Mouse (Mus musculus): Measurements from ENCODE around the gene Pycr1.

Gene Pycr1

DNA sequence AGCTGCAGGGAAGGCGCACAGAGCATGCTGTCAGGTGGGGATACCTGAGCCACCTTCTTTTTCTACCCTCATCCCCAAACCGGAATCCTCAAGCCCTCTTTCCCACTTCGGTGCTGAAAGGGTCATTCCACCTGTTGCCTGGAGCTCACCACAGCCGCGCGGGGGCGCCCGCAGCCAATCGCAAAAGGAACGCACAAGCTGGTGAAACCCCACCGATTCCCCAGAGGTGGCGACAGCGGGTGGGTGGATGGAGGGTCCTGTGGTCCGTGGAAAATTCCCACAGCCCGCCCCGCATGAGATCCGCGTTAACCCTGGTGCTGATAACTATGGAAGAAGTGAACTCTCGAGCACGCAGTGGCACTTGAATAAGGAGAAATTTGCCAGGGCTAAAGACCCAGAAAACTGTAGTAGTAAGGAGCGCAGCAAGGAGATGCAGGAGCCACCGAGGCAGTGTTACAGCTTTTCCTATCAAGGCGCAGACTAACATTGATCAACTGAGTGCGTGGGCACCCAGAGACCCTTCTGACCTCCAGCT, 15.4 kb upstream of the Pycr1 start:
- DNase-seq (ENCODE audit: low spot score in 2 of 2): peak; percentile 74 to 91

DNA sequence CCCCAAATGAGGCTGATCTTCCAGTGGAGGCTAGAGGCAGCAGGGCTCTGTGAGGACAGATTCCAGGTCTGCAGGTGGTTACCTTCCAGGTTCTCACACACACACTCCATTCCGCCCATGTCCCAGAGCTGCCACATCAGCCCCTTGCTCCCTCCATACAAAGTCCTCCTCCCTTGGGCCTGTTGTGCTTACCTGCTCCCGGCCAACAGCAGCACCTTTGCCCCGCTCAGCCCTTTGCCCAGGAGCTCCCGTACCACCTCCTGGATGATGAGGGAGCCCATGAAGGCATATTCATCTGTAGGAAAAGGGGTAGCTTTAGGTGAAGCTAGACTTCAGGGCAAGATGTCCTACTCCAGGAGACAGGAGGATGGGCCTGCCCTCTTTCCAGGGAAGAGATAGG, 13.7 kb upstream of the Pycr1 start:
- no peak for DNase-seq (ENCODE audit: low spot score in 2 of 2)

DNA sequence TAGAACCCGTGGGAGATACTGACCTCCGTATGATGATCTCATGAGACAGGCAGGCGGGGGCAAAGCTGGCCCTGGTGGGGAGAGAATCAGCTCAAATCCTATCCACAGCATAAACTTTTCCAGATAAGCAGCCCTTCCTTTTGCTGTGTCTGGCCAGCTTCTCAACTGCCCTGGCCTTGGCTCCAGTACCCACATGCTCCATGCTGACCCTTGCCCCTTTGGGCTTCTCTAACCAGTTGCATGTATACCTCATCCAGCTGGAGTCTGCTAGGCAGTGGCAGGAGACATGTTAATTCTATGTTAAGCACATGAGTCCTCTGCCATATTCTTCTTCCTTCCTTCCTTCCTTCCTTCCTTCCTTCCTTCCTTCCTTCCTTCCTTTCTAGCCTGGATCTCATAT, 11.2 kb upstream of the Pycr1 start:
- no peak for DNase-seq (ENCODE audit: low spot score in 2 of 2)

DNA sequence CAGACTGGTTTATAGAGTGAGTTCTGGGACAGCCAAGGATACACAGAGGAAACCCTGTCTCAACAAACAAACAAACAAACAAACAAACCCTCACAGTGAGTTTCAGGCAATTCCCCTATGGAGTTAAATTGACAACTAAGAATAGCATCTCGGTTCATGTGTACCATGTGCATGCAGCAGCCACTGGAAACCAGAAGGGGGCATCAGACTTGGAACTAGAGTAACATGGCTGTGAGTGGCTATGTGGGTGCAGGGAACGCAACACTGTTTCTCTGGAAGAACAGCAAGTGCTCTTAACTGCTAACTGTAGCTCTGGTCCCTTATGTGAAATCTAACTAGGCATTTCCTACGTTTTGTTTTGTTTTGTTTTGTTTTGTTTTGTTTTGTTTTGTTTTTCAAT, 8.3 kb upstream of the Pycr1 start:
- no peak for DNase-seq (ENCODE audit: low spot score in 2 of 2)

DNA sequence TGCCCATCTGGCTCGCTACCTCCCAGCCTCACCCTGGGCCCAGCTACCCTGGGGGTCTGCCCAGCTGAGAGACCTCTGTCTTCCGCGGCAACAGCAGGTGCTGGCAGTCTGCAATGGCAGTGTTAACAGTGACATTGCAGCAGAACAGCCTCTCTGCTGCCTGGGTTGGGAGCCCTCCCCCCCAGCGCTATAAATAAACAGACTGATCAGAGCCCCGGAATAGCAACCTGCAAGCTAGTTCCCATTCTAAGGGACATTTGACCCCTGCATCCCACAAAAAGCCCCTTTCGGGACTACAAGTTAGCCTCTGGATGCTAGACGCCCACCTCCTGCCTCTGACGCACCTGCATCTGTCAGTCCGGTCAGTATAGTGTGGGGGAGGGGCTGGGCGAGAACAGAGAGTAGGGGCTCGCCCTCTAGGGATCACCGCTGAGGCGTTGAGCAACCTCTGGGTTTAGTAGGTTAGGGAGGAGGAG, 4.5 kb upstream of the Pycr1 start, which contains the start of gene Myadml2:
Gene Myadml2, minus strand, starts transcription at position 158 of the 476 bp plus-strand sequence.
- no peak for DNase-seq (ENCODE audit: low spot score in 2 of 2)

DNA sequence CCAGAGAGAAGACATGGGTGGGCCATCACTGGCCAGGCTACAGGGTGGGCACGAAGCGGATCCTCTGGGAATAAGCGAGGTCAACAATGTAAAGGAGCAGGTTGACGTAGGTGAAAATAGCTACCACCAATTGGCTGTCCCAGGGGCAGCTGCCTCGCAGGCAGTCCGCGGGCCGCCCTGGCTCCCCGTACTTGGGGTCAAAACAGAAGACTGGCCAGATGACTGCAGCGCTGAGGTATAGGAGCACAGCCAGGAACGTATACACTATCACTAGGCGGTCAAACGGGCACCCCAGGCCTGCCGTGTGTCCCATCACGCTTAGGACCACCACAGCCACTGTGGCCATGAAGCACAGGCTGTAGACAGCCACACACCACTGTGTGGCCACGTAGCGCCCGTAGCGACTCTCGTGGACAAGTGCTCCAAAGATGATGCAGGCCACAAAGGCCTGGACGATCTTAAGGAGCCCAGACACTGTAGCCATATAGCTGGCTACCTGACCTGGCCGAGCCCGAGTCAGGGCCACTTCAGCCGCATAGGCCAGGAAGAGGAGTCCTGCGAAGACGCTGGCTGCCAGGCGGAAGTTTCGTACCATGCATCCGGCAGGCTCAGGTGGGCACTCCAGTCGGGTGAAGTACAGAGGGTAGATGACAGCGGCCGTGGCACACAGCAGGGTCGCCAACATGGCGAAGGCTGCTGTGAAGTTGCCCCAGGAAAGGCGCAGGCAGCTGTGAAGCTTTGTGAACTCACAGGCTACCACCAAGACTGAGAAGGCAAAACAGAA, 3.7 kb upstream of the Pycr1 start:
- DNase-seq (ENCODE audit: low spot score in 2 of 2): peak in 1 of 2 experiments; percentile 64

DNA sequence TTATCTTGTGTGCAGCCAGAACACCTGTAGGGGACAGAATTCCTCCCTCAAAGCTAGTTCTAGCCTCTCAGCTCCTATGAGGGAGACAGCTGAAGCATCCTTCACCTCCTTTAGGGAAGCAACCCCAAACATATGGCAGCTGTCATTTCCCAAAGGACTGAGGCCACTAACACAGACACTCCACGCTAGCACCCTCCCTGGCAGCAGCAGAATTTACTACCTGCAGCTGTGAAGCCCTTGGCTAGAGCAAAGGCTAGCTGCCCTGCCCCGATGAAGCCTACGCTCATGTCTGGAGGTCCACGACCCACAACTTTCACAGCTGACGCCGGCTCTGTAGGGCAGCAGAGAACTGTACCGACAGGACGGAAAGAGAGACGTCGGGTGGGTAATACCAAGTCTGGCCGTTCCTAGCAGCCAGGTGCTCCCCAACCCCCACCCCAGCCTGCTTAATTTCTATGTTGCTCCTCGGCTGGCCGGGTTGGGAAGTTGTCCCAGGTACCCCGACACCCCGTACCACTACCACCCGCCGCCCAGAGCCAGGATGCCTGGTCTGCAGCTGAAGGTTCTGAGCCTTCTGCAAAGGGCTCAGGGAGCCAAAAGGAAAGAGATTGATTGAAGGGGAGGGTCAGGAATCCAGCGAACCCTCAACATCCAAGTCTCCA, 499 bp downstream of the Pycr1 start:
- DNase-seq (ENCODE audit: low spot score in 2 of 2): no peak

DNA sequence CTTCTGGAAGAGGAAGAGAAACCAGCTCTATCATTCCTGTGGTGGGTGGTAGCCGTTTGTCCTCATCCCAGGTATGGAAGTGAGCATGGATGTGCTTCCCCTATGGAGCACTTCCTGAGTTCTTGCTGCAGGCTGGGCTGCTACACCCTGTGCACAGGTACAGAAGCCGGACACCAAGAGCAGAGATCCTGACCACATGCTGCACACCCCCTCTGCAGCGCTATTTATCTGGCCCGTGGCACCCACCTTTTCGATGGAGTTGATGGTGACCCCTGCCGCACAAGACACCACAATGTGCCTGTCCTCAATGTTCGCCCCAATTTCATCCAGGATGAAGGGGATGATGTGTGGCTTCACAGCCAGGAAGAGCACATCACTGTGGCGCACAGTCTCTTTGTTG, 1.7 kb downstream of the Pycr1 start:
- no peak for DNase-seq (ENCODE audit: low spot score in 2 of 2)

DNA sequence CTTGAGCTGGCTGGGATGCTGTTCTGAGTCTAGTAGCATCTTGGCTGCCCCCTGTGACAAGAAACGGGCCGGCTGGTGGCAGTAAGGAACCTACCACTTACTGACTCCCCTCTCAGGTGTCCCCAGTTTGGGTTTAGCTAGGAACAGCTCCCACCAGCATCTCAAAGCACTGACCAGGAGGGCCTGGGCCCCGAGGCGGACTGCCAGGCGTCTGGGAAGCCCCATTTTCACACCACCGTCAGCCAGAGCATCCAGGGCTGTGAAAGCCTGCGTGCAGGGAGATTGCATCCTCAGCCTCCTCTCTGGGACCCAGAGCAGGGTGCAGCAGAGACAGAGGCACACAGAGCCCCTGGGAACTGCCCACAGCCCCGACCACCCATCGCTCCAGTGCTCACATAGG, 2.3 kb downstream of the Pycr1 start:
- DNase-seq (ENCODE audit: low spot score in 2 of 2): peak in 1 of 2 experiments; percentile 59

DNA sequence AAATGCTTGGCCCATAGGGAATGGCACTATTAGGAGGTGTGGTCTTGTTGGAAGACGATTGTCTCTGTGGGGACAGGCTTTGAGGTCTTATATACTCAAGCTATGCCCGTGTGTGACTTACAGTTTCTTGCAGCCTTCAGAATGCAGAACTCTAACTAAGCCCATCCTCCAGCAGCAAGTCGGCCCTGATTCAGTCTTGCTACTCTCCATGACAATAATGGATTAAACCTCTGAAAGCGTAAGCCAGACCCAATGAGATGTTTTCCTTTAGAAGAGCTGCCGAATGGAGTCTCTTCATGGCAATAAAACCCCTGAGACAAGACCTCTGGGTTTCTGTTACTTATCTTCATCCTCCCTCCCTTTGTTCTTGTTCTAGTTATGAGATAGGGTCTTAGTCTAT, 8.8 kb downstream of the Pycr1 start:
- no peak for DNase-seq (ENCODE audit: low spot score in 2 of 2)

DNA sequence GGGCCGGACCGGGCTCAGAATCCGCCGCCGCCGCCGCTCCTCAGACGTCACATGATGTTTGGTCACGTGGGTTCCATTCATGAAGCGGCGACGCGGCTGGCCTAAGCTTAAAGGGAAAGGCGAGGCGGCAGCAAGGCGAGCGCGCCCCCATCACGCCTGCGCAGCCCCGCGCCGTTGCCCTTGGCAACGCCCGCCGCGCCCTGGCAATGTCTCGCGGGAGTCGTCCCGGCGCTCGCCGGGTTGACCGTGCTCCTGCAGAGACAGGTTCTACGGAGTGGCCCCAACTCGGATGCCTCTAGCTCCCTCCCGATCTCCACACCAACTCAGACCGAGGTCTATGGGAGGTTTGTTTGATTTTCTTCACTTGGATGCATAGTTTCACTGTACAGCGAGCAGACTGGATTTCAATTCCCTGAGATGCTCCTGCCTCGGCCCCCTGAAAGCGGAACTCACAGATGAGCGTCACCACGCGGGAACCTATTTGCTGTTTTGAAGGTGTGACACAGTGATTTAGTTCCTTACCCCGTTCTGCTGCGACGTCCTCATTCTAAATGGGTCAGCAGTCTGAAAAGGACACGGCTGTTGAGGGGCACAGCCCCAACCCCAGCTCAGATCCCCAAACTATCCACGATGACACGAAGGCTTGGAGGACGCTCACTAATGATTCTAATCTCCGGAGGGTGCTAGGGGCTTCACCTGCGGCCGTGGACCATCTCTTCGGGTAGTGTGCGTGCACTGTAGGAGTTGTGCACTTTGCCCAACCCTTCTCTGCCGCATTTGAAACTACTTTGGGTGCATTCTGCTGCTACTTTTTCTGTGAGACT, 9.8 kb downstream of the Pycr1 start, which contains the start of gene Mafg:
Gene Mafg, minus strand, starts transcription at position 81 of the 824 bp plus-strand sequence.
- DNase-seq (ENCODE audit: low spot score in 2 of 2): peak; percentile 91 to 94

DNA sequence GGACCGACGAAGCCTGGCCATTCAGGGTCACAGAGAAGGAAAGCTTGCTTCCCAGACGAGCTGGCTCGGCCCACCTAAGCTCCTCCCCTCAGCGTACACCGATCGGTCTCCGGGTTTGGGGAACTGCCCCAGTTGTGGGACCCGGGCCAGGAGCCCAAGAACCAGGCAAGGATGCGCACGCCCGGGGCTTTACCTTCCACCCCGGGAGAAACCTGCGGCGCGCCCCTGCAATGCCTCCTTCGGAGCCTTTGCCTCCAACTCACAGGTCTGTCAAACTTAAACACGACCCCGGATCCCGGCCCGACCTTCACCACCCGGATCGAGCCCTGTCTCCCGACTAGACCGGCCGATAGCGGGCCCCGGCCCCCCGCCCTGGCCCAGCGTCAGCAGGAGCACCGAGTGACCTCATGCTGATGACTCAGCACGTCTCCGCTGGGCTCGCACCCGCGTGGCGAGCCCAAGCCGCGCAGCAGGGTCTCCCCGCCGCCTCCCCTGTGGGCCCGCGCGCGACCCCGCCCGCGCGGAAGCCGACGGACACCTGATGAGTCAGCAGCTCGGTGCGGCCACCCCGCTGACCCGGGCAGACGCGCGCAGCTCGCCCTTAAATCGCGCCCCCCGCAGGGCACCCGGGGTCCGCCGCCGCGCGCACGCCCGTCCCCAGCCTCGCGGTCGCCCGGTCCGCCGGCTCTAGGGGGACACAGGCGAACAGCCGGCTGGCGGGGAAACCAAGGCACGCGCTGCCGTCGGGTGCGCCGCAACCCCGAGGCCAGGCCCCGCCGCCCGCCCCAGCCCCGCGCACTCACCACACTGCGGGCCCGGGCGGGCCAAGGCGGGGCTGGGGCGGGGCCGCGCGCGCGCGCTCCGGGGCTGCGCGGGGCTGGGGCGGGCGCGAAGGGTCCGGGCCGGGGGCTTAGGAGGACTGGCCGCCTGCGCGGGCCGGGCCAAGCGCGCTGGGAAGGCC, 10.7 kb downstream of the Pycr1 start:
- peak; percentile 78 to 89 for DNase-seq (ENCODE audit: low spot score in 2 of 2)

DNA sequence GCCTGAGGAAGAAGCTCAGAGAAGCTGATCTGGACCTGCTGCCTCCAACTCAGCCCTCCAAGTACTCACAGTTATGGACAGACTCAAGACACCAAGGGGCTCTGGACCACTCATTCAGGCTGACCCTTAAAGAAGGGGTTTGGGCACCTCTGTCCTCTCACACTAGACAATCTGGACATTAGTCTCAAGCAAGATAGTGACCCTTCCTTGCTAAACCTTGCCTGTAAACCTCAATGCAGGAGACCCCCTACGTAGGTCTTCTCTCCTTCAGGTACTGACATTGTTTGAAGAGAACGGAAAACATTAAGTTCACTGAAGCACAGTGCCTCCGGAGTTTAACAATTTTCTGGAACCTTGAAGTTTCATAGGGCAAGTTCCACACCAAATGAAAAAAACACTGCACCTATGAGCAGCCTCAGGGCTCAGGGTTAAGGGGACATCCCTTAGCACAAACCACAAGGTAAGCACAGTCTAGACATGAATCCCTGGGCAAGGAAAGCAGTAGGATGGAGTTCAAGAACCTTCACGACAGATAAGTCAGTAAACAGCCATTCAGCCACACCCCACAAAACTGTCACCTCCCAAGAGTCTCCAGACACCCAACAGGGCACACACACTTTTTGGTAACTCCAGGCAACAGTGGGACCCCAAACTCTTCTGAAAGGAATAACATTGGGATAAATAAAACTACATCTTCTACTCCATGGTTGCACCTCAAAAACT, 11.7 kb downstream of the Pycr1 start:
- peak; percentile 60 to 78 for DNase-seq (ENCODE audit: low spot score in 2 of 2)

DNA sequence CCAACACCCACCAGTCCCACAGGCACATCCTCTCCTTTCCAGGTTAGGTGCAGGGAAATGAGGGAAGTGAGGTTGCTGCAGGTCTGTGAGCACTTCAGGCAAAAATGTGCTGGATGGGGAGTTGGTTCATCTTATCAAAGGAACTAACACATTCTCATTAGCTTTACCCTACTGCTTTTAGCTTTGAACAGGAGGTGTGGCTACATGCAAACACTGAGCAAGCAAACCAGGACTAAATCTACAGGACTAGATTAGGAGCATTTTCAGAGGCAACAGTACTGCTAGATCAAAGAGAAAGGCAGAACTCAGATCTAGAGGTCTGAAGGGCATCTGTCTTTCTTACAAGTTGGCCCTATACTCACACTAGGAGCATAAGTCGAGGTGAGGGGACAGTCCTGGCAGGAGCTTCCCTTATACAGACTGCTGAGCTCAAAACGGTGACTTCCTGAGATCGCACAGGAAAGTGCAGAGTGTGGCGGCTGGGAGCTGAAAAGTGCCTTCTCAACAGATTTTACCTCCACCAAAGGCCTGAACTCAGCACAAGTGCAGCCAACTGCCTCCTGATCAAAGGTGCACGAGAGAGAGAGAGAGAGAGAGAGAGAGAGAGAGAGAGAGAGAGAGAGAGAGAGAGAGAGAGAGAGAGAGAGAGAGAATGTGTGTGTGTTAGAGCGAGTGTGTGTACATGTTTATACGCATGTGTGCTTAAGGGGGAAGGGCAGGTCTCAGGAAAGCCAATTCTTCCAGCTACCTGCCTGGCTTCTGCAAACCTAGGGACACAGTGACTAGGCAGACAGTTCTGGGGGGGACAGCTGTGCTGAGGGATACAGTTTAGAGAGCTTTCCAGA, 12.5 kb downstream of the Pycr1 start:
- peak; percentile 30 to 71 for DNase-seq (ENCODE audit: low spot score in 2 of 2)

DNA sequence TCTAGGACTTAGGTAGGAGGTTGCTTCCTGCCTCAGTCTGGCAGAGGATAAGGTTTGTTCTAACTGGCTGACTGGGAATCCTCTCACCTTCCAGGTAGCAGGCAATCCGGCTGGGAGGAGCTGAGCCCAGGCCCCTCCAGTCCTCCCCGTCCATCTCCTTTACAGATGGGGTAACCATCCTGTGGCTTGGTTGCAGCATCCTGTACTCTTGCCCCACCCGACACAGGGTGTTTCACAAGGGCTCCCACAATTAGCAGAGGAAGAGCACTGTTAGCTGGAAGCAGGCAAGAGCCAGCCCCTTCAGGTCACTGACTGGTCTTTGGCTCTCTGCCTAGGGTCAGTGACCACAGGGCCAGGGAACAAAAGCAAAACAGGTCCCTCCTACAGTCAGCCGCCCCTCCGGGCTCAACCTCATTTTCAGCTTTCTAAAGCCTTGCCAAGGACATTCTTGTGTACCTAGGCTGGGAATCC, 13.1 kb downstream of the Pycr1 start:
- DNase-seq (ENCODE audit: low spot score in 2 of 2): peak; percentile 68 to 80

DNA sequence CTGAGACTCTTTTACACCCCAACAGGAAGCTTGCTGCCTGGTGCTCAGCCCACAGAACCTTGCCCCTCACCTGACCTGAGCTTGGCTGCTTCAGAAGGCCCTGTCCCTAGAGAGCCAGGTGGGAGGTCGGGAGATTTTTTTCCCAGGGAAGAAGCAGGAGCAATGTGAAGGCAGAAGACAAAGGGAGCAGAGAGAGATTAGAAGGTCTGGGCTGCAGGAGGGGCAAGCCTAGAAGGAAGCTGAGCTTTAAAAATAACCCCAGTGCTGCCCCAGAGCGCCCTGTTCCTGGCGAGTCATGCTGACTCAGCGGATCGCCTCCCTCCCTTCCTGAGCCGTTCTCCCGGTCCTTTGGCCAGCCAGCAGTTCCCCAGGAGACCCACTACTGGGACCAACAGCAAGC, 13.7 kb downstream of the Pycr1 start:
- peak; percentile 82 to 90 for DNase-seq (ENCODE audit: low spot score in 2 of 2)

DNA sequence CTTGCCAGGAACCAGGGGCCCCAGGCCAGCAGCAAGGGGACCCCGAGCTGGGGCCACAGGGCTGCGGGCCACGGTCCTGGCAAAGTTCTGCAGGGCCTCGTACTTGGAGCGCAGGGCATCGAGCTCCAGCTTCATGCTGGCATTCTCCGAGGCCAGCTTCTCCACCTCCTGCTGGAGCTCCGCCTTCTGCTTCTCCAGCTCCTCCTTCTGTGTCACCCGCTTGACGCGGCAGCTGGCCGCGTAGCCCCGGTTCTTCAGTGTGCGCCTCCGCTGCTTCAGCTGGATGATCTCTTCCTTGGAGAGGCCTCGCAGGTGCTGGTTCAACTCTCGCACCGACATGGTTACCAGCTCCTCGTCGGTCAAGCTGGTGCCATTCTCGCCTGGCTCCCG, 14.2 kb downstream of the Pycr1 start:
- DNase-seq (ENCODE audit: low spot score in 2 of 2): peak; percentile 79 to 88

DNA sequence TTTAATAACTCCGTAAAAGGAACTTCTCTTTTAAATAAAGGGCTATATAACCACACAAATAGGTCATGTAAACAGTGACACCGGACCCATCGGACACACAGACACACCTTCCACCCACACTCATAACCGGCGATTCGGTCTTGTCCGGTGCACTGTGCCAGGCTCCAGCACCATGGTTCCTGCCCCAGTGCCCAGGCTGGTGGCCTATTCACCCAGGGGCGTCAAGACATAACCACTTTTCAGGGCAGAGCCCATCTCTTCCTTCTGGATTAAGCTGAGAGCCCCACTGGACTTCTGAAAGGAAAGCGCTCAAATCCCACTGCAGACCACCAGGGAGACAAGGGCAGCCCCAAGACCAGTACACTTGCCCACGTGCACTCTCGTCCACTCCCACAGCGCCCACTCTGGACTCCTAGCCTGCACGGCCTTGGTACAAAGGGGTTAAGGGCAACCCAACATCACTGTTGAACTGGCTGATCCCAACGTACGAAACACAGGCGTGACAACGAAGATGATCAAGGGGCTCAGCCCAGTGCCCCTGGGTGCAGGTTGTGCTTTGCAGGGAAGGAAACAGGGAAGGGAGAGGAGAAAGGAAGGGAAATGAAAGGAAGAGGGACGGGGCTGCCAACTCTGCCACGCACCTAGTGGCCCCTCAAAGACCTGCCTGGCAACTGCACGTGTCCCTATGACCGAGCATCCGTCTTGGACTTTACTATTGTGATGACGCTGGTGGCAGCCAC, 14.8 kb downstream of the Pycr1 start:
- peak in 1 of 2 experiments; percentile 67 for DNase-seq (ENCODE audit: low spot score in 2 of 2)
